Mouse (Mus musculus): ENCODE measurements around the gene Palm2. TPM values are rescaled to one million over a fixed set of nuclear protein-coding genes. Genes with fewer than 3 reads are reported as not detected.
"Not testable (repeated sequence)": the region's sequence is repeated elsewhere in the genome, so short reads cannot be mapped to it uniquely, and the experiment has no call there.

Gene Palm2
- polyA plus RNA-seq (2016; fragmentation: Nextera tagmentation; extraction: Ambion mirVana): 2.4 and 3.9 TPM in 2 replicates

DNA sequence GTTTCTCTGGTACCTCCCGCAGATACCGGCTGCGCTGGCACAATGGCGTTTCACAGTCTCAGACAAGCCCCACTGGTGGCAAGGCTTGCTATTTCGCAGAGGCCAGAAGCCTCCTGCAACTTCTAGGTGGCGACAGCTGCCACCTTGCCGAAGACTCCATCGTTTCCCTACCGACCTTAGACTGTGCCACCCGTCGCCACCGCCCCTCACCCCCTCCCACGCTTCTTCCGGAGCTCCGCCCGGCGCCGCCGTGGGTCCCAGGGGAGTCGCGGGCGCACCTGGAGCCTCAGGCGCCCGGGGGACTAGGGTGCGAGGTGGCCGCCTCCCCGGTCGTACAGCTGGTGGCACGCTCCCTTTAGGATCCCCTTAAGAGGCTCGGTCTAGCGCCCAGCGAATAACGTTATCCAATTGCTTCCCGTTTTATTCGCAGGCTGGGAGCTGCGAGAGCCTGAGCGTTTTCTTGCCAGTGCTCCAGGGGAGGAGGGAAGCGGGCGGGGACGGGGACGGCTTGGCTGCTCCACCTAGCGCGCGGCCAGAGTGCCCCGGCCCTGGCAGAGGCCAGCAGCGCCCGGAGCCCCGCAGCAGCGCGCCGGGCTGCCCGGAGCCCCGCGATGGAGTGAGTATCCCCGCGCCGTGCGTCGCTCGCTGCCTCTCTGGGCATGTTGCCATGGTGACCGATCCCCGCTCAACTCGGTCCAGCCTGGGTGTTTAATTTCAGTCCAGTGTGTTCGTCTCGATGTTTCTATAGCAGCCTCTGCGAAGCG is at the start of gene Palm2:
Palm2 (plus strand) TSS at position 307 of the 764 bp plus-strand sequence.
- Histone ChIP-seq H3K36me3 (no peaks in the 10 kb centered on the region), H3K27ac (peak within 1 kb of the TSS; percentile 54), H3K9me3 (replicated peaks) (no peaks in the 10 kb centered on the region), H3K4me3 (peak within 1 kb of the TSS; percentile 65), H3K27me3 (ENCODE audit: low read depth, poor library complexity, severe bottlenecking) (peaks cover 51% of the 10 kb centered on the region), H3K4me1 (peaks cover 20% of the 10 kb centered on the region)
- under 1% methylated on average over 67 of the region's 67 CpGs for WGBS
- peak; percentile 80 for DNase-seq (ENCODE audit: low spot score)

DNA sequence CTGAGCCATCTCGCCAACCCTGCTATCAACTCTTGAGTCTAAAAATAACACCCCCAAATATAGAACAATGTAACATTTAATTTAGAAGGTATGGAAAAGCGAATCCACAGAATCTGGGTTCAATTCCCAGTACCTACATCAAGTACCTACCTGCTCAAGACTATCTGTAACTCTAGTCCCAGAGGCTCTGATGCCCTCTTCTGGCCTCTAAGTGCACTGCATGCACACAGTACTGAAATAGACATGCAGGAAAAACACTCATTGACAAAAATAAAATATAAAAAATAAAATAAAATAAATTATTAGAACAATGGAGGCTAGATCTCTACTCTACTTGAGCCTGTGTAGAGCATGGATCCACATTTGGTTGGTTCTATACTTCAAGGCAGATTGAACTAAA is 49.7 kb upstream of the Palm2 start:
- no peaks in the 10 kb centered on the region for H3K36me3 ChIP-seq
- no peak for DNase-seq (ENCODE audit: low spot score)

DNA sequence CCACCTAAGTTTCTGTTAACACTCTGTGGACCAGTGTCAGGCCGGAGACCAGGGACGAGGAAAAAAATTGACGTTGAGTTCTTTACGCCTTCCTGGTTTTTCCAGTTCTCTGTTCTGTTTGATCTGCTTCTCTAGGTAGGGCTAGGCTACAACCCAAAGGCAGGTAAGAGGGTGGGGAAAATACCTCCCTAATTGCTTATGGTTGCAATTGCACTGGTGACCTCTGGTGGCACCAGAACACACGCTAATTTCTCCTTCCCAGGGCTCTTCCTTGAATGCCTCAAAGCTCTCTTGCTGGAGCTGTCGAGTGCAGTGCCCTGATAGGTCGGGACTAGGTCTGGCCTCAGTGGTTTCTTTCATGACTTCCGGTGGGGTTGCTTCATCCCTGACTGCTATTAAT is 42.9 kb upstream of the Palm2 start:
- Histone ChIP-seq H3K27me3 (ENCODE audit: low read depth, poor library complexity, severe bottlenecking) (no peaks in the 10 kb centered on the region), H3K4me3 (no peak overlapping the region), H3K27ac (no peak overlapping the region), H3K36me3 (no peaks in the 10 kb centered on the region), H3K4me1 (no peaks in the 10 kb centered on the region), H3K9me3 (replicated peaks) (no peaks in the 10 kb centered on the region)
- no peak for DNase-seq (ENCODE audit: low spot score)
- 52% methylated on average over 8 of the region's 8 CpGs for WGBS

More for the DNA sequence above, 49.7 kb upstream of the Palm2 start:
- H3K9me3 ChIP-seq (replicated peaks): no peaks in the 10 kb centered on the region
- H3K27ac ChIP-seq: no peak overlapping the region
- H3K4me1 ChIP-seq: peaks cover 2% of the 10 kb centered on the region; the same call in 1 of the 2 replicates
- H3K27me3 ChIP-seq (ENCODE audit: low read depth, poor library complexity, severe bottlenecking): no peaks in the 10 kb centered on the region
- no peak overlapping the region for H3K4me3 ChIP-seq
- 85% methylated on average over 2 of the region's 2 CpGs for WGBS

DNA sequence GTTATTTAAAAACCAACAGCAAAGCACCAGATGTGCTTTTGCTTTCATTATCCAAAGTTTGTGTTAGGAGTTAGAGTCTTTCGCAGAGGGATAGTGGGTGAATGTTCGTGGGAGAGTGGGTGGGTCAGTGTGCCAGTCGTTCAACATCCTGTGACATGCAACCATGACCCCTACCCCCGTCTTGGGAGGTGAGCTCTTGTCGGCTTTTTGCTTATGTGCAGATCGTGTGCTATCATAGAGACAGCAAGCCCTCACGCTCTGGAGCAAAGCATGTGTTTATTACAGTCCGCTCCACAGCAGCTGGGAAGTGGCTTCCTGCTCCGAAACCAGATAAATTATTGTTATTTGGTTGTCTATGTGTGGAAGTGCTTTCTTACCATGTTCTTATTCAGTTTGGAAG is 37.6 kb upstream of the Palm2 start:
- no peak for DNase-seq (ENCODE audit: low spot score)
- Histone ChIP-seq H3K4me3 (no peak overlapping the region), H3K27me3 (ENCODE audit: low read depth, poor library complexity, severe bottlenecking) (no peaks in the 10 kb centered on the region), H3K9me3 (replicated peaks) (no peaks in the 10 kb centered on the region), H3K4me1 (no peaks in the 10 kb centered on the region), H3K27ac (no peak overlapping the region), H3K36me3 (no peaks in the 10 kb centered on the region)
- 86% methylated on average over 9 of the region's 9 CpGs for WGBS

DNA sequence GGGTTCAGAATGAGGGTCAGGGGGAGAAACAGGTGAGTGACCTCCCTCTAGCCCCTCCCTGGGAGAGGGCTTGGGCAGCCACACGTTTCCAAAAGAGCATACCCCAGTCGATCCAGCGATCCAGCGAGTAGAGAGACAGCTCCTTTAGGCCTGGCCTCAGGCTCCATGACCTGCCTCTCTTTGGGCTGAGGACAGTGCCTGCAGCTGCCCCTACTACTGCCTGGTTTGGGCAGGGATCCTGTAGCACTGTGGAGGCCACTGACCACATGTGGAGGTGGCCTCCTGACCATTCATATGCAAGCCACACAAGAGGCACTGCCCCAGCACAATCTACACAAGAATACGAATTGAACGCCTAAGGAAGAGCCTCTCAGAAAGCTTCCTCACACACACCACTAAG is 21.7 kb upstream of the Palm2 start:
- not testable (repeated sequence) for H3K36me3 ChIP-seq; H3K4me3 ChIP-seq; H3K27ac ChIP-seq; DNase-seq (ENCODE audit: low spot score); H3K9me3 ChIP-seq (replicated peaks); H3K27me3 ChIP-seq (ENCODE audit: low read depth, poor library complexity, severe bottlenecking); H3K4me1 ChIP-seq
- 45% methylated on average over 6 of the region's 6 CpGs for WGBS

DNA sequence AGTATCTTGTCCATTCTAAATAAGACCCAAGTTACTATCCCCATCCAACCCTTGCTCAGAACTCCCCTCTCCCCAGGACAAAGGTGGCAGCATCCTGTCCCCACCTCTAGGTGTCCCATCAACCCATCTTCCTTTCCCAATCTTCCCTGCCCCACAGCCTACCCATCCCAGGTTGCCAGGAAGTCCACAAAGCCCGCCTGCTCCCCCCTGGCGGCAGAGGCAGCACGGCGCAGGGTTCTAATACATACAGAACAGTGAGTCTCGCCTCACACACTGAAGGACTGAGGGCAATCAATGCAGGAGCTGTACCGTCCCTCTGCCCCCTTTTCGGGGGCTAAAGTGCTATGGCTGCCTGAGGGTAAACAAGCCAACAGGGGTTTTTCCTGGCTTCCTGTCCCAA is 21.0 kb upstream of the Palm2 start:
- 47% methylated on average over 7 of the region's 7 CpGs for WGBS
- H3K9me3 ChIP-seq (replicated peaks): no peaks in the 10 kb centered on the region
- H3K36me3 ChIP-seq: no peaks in the 10 kb centered on the region
- H3K4me3 ChIP-seq: no peak overlapping the region
- no peaks in the 10 kb centered on the region for H3K27me3 ChIP-seq (ENCODE audit: low read depth, poor library complexity, severe bottlenecking)
- no peaks in the 10 kb centered on the region for H3K4me1 ChIP-seq
- DNase-seq (ENCODE audit: low spot score): no peak
- H3K27ac ChIP-seq: no peak overlapping the region

DNA sequence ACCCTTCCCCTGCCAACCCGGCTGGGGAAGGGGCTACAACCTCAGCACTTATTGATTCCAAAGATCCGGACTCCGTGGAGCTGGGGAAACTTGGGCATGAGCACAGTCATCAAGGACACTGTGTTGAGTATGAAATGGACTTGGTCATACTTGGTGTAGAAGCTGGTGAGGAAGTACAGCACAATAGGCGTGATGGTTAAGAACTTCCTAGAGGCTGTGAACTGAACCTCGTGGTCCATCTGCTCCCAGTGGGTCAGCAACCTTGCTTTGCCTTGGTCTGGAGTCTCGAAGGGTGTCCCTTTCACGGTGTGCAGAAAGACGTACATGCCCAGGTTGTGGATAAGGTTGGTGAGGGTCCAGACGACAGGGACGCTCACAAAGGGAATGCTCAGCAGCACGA is 20.4 kb upstream of the Palm2 start:
- not testable (repeated sequence) for H3K4me3 ChIP-seq; H3K9me3 ChIP-seq (replicated peaks); H3K4me1 ChIP-seq; H3K27me3 ChIP-seq (ENCODE audit: low read depth, poor library complexity, severe bottlenecking); H3K36me3 ChIP-seq; H3K27ac ChIP-seq; DNase-seq (ENCODE audit: low spot score)
- WGBS: 94% methylated on average over 11 of the region's 11 CpGs

DNA sequence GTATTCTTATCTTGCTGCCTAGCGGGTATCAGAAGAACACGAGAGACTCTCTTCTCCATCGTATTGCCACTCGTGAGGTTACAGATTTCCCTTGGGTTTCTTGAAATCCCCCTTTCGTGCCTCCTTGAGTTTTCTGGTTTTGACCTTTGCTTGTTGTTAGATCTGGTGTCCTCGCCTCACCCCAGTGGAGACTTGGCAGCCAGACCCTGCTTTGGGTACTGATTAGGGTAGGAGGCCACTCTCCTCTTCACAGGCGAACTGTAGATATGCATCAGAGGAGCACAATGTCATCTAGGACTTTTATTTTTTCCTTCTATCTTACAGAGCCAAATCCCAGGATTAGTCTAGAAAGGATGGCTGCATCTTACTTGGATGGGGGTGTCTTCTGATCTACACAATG is 10.0 kb upstream of the Palm2 start:
- no peak overlapping the region for H3K27ac ChIP-seq
- no peak overlapping the region for H3K4me3 ChIP-seq
- no peaks in the 10 kb centered on the region for H3K27me3 ChIP-seq (ENCODE audit: low read depth, poor library complexity, severe bottlenecking)
- WGBS: 87% methylated on average over 7 of the region's 7 CpGs
- H3K36me3 ChIP-seq: no peaks in the 10 kb centered on the region
- no peaks in the 10 kb centered on the region for H3K9me3 ChIP-seq (replicated peaks)
- no peaks in the 10 kb centered on the region for H3K4me1 ChIP-seq
- DNase-seq (ENCODE audit: low spot score): no peak

DNA sequence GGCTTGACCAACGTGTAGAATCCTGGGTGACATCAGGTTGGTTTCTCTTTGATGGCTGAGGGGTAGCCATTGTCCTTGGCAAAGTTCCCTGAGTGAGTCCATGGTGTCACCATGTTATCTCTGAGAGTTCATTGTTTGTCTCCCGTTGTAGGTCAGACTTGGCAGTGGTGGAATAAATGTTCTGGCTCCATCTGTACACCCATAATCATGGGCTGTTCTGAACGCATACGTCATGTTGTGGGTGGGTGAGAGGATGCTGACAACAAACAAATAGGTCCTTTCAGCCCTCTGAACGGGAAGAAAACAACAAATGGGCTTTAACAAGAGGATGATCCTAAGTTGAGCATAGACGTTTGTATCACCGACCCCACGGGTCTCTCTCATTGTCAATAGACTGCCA is 5.7 kb upstream of the Palm2 start:
- Histone ChIP-seq H3K36me3 (no peaks in the 10 kb centered on the region), H3K27ac (no peak overlapping the region), H3K4me1 (peaks cover under 1% of the 10 kb centered on the region; the same call in 1 of the 2 replicates), H3K27me3 (ENCODE audit: low read depth, poor library complexity, severe bottlenecking) (peaks cover 16% of the 10 kb centered on the region), H3K4me3 (no peak overlapping the region), H3K9me3 (replicated peaks) (no peaks in the 10 kb centered on the region)
- no peak for DNase-seq (ENCODE audit: low spot score)
- 79% methylated on average over 8 of the region's 8 CpGs for WGBS

DNA sequence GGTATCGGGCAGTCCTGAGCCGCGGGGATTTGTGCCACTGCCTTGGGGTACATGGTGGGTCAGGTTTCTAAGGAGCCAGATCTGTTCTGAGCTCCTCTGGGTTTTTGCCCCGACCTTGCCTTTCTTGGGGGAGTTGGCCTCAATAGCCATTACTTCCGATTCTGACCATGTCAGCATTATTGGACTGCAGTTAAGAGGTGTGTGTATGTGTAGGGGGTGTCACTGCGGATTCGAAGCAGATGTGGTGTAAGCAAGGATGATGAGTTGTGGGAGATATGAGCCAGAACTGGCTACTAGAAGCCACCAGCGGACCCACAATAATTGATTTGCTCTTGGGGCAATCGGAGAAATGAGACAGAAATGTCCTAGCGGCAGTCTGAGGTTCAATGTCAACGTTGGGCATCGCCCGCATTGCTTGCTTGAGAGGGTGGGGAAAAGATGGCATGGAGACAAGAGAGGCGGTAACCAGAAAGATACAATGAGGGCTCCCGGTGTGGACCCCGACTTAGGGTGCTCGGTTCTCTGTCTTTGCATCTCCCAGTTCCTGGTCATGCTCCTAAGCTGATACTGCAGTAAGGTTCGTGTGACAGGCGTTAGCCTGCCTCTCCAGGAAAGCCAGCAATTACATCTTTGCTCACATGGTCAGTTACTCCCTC is 786 bp downstream of the Palm2 start:
- Histone ChIP-seq H3K9me3 (replicated peaks) (no peaks in the 10 kb centered on the region), H3K27ac (peak overlapping the region; percentile 54; the same call in 1 of the 2 replicates), H3K4me1 (peaks cover 20% of the 10 kb centered on the region), H3K36me3 (no peaks in the 10 kb centered on the region), H3K4me3 (peak overlapping the region; percentile 65), H3K27me3 (ENCODE audit: low read depth, poor library complexity, severe bottlenecking) (peaks cover 51% of the 10 kb centered on the region)
- DNase-seq (ENCODE audit: low spot score): peak; percentile 35
- WGBS: 26% methylated on average over 19 of the region's 19 CpGs

DNA sequence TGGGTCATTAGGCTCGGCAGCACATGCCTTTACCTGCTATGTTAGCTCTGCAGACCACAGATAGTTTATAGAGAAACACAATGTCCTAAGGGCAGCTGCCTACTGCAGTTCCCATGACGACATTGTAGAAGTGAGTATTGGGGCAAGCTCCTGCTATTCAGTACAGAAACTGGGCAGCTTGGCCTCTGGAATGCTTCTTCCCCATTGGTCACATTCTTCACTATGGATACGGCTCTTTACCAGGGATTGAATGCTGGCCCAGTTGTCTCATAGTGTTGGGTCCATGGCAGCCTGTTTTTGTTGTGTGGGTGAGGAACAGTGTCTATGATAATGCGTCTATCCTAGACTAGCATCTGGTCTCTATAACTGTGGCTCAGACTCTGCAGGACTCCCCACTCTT is 2.2 kb downstream of the Palm2 start:
- Histone ChIP-seq H3K27me3 (ENCODE audit: low read depth, poor library complexity, severe bottlenecking) (peaks cover 51% of the 10 kb centered on the region), H3K36me3 (no peaks in the 10 kb centered on the region), H3K4me3 (no peak overlapping the region), H3K9me3 (replicated peaks) (no peaks in the 10 kb centered on the region), H3K4me1 (peaks cover 20% of the 10 kb centered on the region), H3K27ac (no peak overlapping the region)
- no peak for DNase-seq (ENCODE audit: low spot score)
- WGBS: 77% methylated on average over 4 of the region's 4 CpGs

DNA sequence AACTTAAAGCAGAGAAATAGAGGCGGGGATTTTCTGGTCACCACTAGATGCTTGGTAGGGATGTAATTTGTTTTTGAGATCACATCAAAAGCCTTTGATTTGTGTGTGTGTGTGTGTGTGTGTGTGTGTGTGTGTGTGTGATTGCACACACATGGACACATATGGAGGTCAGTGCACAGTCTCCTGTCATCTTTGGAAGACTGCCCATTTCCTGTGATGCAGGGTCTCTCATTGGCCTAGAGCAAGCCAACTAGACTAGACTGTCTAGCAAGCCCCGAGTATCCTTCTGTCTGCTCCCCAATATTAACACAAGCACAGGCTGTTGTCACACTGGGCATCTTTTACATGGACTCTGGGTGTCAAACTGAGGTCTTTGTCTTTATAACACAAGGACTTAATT is 12.0 kb downstream of the Palm2 start:
- DNase-seq (ENCODE audit: low spot score): no peak
- H3K36me3 ChIP-seq: no peaks in the 10 kb centered on the region
- H3K4me3 ChIP-seq: no peak overlapping the region
- H3K27me3 ChIP-seq (ENCODE audit: low read depth, poor library complexity, severe bottlenecking): no peaks in the 10 kb centered on the region
- no peaks in the 10 kb centered on the region for H3K4me1 ChIP-seq
- no peaks in the 10 kb centered on the region for H3K9me3 ChIP-seq (replicated peaks)
- WGBS: 79% methylated on average over 2 of the region's 2 CpGs
- H3K27ac ChIP-seq: no peak overlapping the region

DNA sequence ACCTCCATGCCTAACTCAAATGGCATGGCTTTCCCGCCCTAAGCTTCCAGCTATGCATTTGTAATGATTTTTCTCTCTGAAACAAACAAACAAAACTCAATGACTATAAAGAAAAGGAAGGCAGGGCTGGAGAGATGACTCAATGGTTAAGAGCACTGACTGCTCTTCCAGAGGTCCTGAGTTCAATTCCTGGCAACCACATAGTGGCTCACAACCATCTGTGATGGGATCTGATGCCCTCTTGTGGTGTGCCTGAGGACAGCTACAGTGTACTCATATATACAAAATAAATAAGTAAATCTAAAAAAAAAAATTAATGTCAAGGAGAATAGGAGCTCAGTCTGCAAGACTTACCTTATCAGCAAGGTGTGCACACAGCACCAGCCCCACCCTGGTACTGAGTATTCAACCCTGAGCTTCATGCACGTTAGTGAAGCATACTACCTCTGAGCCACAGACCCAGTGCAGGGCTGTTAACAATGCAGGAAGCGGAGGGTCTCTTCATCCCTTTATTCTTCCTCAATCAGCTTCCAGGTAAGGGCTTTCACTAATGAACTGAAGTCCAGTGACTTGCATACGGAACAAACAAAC is 12.9 kb downstream of the Palm2 start:
- Histone ChIP-seq H3K9me3 (replicated peaks) (no peaks in the 10 kb centered on the region), H3K27me3 (ENCODE audit: low read depth, poor library complexity, severe bottlenecking) (no peaks in the 10 kb centered on the region), H3K27ac (no peak overlapping the region), H3K4me3 (no peak overlapping the region), H3K36me3 (no peaks in the 10 kb centered on the region), H3K4me1 (peaks cover under 1% of the 10 kb centered on the region; the same call in 1 of the 2 replicates)
- WGBS: 84% methylated on average over 4 of the region's 4 CpGs
- no peak for DNase-seq (ENCODE audit: low spot score)

Data from limb, embryonic 10.5 days (tissue).